Mouse (Mus musculus) embryonic stem cell, embryonic (primary cell): ENCODE measurements at regions not wholly inside any gene's neighbourhood (a gene's known extent, or its start where the extent isn't known, plus 50 kb on each side); places are given as distances from the start of the nearest gene placed in this dataset.

ENCODE experiments used
- CTCF ChIA-PET, 4 experiments: fragments of 300-600 bp in 2 of 4; fragments of 350-600 bp in 2 of 4; sonication (Branson Sonifier 250); formaldehyde crosslinking; loops; one replicate each; lab custom pipeline; 2022; ENCODE audit warnings: inconsistent platforms in 2 of 4; lab: Charles Lee
- POLR2A ChIA-PET, 4 experiments: fragments of 300-600 bp in 2 of 4; fragments of 350-600 bp in 2 of 4; sonication (Branson Sonifier 250); formaldehyde crosslinking; loops; one replicate each; lab custom pipeline; 2022; ENCODE audit warnings: antibody characterized with exemption in 4 of 4, inconsistent platforms in 1 of 4; lab: Charles Lee

DNA sequence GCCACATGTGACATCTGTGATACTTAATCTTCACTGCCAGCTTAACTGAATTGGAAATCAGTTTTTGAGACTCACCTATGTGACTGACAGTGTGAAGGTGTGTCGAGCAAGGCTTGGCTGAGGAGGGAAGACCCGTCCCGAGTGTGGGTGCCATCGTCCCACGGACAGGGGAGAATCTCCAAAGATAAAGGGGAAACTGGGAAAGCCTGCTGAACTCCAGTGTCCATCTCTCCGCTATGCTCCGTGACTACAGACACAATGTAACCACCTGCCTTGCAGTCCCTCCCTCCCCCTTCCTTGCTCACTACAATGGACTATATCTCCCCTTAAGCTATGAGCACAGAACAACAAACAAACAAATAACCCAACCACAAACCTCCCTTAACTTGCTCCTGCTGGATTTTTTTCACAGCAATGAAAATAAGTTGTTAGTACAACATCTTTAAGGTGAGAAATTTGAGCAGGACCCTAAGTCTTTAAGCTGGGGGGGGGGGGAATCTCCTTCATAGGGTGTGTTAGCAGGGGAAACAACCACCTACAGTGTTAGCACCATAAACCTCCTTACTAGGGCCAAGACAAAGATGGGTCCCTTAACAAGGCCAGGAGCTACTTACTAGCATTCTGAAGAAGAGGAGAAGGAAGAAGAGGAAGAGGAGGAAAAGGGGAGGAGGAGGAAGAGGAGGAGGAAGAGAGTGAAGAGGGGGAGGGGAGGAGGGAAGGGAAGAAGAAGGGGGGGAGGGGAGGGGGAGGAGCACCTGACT lies 144.0 kb upstream of the Nfe2l3 start:
- CTCF ChIA-PET = interaction anchor here in 2 of 4 experiments (0.5 to 0.7 kb wide), 2 partner anchors 16 to 74 kb away, joined by 3 to 5 read pairs; no protein-coding TSS in a partner anchor
- POLR2A ChIA-PET = interaction anchor here in 1 of 4 experiments (0.5 to 1.0 kb wide), 3 partner anchors 85 to 439 kb away, joined by 3 to 4 read pairs (median 3); no protein-coding TSS in a partner anchor

DNA sequence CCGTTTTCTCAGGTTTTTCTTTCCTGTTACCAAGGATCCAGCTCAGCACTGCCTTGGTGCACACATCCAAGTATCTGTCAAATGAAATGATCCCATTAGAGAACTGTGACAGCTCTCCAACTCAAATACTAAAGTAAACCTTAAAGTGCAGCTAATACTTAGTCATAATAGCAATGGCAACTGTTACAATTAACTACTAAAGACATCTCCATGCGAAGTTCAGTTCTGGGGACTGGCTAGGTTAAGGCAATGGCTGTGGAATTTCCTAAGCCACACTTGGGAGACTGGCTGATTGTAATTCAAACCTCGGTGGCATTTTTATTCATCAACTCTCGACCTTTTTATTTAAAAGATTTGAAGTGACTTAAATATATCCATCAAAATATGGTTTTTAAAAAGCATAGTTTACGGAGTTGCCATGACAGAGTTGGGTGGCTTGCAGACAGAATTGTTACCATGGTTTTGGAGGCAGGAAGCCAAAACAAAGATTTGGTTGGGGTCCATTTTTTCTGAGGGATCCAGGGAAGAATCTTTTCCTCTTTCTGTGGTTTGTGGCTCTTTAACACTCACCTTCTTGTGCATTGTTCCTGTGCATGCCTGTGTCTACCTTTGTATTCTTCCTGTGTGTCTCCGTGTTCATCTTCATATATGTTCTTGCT lies 143.3 kb upstream of the Nfe2l3 start:
- ChIA-PET CTCF (interaction anchor here in 1 of 4 experiments (0.5 kb wide), 1 partner anchor 73 kb away, joined by 3 read pairs; no protein-coding TSS in a partner anchor), POLR2A (interaction anchor here in 1 of 4 experiments (0.5 to 1.0 kb wide), 2 partner anchors 85 to 255 kb away, joined by 3 read pairs; no protein-coding TSS in a partner anchor)

DNA sequence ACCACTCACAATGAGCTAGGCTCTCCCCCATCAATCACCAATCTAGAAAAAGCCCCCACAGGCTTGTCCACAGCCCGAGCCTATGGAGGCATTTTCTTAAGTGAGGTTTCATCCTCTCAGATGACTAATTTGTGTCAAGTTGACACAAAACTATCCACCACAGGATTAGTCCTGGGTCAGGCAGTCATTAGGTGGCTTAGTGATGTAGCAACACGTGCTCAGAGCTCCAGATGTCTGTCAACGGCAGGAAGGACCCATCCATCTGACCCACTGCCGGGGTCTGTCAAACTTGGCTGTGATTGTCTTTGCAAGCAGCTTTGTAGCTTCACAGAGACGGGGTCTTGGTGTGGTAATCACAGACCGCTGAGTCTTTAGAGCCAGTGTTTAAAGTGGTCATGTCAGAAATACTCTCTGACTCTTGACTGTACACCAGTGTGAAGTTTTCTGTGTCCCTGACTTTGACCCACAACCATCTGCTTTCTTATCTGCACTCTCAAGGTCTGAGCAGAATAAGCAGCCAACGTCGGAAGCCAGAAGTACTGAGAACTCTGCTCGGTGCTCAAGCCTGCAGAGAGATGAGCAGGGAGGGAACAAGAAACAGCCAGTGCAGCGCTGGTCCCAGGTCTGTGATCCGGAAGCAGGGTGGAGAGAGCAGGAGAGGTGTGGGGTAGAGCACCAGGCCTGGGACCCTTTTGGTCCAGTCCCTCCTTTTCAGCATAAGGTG lies 131.6 kb upstream of the Nfe2l3 start:
- CTCF ChIA-PET = no interaction called here

DNA sequence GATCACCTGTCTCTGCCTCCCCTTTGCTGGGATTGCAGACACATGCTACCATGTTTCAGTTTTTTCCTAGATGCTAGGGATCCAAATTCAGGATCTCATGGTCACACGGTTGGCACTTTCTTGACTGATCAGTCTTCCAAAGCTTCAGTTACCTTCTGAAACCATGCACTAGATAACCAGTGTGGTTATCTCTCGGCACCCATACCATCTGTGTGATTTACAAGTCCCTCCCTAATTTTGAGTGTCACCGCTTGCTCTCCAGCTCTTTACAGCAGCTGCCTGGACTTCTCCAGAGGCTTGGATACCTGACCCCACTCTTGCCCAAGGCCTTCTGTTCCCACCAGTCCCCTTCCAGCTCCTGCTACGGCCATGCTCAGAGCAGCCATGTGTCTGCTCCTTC lies 130.6 kb upstream of the Nfe2l3 start:
- ChIA-PET POLR2A (no interaction called here), CTCF (interaction anchor here in 1 of 4 experiments (1.3 kb wide), 1 partner anchor 82 kb away, joined by 3 read pairs; no protein-coding TSS in a partner anchor)

More for the DNA sequence above, 131.6 kb upstream of the Nfe2l3 start:
- POLR2A ChIA-PET = no interaction called here

DNA sequence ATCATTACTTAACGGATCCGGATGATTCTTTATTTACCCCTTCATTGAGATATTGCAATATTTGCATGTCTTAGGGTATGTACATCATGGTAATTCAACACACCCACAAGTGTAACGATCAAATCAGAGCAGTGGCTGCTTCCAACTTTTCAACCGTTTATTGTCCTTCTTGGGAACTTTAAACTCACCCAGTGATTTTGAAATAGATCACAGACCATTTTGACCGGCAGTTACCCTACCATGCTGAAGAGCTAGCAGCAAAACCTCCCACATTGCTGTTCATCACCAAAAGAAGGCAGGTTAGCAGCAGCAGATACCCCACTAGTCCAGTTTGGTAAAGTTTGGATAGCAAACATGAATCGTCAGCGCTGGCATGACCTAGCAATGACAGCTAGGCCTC lies 130.2 kb upstream of the Nfe2l3 start:
- CTCF ChIA-PET = interaction anchor here in 1 of 4 experiments (1.3 kb wide), 1 partner anchor 82 kb away, joined by 3 read pairs; no protein-coding TSS in a partner anchor
- POLR2A ChIA-PET = no interaction called here

DNA sequence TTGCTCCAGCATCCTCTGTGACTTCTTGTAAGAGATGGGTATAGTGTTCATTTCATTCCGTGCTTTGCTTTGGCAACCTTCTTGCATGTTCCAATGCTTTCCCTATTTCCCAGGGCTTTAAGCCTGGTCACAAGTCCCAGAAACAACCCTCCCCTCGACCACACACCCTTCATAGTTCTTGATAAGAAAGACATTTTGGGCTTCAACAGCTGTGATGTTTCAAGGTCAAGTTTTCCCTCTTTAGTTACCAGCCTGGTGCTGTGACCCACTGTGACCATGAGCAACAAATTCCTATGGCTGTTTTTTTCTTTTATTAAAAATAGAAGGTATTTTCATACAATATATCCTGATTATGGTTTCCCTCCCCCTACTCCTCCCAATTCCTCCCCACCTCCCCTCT lies 114.1 kb upstream of the Nfe2l3 start:
- POLR2A ChIA-PET = no interaction called here

DNA sequence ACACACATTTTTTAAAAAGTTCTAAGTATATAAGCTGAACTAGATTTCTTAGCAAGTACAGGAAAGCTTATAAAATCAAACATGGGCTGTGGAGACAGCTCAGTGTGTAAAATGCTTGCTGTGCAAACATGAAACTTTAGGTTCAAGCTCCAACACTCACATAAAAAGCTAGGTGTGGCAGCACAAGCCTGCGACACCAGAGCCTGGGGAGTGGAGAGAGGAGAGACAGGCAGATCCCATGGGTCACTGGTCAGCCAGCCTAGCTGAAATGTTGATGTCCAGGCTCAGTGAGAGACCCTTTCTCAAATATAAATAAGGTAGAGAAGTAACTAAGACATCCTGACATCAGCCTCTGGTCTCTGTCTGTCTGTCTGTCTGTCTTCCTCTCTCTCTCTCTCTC lies 112.5 kb upstream of the Nfe2l3 start:
- ChIA-PET CTCF (no interaction called here), POLR2A (no interaction called here)

More for the DNA sequence above, 114.1 kb upstream of the Nfe2l3 start:
- CTCF ChIA-PET = no interaction called here

DNA sequence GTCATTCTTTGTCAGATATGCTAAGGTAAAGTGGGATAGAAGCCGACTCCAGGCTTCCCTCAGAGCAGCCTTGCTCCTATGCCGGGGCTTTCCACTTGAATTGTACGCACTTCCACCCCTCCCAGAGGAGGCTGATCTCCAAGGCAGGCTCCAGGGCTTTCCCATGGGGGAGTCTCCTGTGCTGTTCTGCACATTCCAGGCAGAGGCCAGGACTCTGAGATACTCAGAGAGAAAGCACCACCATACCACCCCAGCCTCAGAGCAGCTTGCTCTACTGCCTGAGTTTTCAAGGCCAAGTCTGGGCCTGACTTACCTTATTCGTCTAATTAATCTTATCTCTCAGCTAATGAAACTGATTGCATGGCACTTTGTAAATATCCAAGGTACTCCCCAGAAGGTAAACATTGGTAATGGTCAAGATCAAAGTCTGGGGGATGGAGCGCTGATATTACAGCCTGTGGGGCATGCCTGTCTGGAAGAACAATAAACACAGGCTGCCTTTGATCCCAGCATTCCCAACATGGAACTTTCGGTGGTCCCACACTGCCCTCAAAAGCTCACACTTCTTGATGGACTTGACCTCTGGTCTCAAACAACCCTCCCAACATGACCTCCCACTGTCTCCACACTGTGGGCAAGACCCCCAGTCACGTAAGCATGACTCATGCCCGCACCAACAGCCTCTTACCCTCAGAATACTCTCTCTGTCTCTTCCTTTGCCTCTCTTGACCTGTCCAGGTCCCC lies 111.6 kb upstream of the Nfe2l3 start:
- ChIA-PET POLR2A (interaction anchor here in 2 of 4 experiments (0.6 to 1.0 kb wide), 3 partner anchors 11 to 168 kb away, joined by 3 to 7 read pairs (median 3); no protein-coding TSS in a partner anchor), CTCF (interaction anchor here in 1 of 4 experiments (0.6 kb wide), 1 partner anchor 715 kb away, joined by 3 read pairs; no protein-coding TSS in a partner anchor)

DNA sequence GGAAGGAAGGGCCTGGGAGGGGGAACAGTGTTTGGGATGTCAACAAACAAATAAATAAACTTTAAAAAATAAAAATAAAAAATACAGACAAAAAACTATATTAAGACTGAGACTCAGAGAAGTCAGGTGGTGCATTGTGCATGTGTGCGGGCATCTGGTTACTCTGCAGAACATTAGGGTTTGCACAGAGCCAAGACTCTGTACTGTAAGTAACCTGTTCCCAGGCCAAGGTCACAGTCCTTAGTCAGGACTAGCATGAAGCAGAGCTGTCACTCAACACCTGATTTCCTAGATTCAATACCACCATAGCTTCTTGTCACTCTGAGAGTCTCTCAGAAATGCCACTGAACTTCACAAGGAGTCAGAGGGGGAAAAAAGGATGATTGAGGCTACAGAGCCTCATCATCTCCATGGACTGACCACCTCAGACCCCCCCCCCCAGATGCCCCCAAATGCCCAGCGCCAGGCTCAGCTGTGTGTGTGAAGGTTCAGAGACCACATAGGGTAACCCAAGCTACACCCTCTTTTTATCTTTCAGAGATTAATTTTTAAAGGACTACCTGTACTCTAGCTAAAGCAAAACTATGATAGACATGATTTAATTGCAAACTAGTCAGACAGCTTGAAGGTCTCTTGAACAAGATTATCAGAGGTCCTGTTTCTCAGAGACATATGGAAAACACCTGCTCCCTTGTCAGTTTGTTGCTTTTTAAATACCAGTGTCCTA lies 106.2 kb upstream of the Nfe2l3 start:
- ChIA-PET CTCF (no interaction called here), POLR2A (interaction anchor here in 1 of 4 experiments (0.9 kb wide), 1 partner anchor 85 kb away, joined by 3 read pairs; no protein-coding TSS in a partner anchor)

DNA sequence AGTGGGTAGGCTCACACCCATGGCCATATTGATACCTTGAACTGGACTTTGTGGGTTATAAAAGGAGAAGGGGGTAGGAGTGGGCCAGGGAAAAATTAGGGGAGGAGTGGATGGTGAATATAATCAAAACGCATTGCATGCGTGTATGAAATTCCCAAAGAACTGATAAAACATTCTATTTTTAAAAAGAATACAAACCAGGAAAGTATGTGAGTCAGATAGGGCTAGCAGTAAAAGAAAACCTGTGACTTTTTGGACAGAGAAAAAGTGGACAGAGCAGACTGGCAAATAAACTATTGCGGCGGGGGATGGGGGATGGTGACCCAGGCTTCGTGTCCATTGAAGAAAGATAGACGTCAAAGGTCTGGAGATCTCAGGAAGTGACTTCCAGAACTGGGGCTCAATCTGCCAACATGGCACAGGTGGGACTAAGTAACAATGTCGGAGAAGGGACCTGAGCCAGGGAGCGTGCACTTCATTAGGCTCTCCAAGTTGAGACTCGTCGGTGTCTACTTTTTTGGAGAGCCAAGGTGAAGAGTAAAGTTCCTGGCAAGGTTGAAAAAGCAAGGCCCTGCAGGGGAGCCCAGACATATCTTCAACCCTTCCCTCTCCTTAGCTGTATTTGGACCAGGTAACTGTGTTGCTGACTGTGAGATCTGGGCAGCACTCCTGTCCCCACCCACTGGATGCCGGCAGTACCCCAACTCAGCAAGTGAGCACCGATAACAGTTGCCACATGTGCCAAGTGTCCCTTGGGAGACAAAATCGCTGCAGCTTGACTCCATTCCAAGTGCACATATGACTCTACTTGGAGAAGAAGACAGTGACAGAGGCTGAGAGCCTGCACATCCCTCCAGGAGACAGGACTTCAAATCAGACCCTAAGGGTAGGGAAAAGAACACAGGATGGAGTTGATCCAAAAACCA lies 103.1 kb upstream of the Nfe2l3 start:
- ChIA-PET POLR2A (no interaction called here), CTCF (no interaction called here)

DNA sequence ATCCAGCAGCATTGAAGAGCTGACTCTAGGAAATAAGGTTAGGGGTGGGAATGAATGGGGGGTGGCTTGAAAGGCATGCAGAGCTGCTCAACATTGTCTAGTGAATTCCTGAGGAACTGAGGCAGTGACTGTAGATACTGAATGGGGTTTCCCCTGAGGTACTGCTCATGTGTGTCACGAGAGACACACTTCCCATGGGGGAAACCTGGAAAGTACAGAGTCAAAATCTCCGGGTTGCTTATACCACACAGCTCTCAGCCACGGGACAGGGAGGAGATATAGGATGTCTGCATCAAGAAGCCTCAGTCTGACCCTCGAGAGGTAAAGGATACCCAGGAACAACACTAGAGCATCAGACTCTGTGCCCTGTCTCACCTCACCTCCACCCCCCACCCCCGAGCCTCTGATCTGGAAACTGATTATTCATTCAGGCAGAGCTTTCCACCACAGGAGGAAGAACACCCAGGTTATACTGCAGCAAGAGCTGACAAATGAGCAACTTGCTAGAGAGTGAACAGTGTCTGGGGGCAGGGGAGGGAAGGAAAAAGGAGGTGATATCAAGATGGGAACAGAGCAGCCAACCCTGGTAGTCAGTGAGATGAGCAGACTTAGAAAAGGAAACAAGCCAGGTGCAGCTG lies 102.3 kb upstream of the Nfe2l3 start:
- ChIA-PET CTCF (interaction anchor here in 2 of 4 experiments (0.6 to 0.9 kb wide), 2 partner anchors 51 to 152 kb away, joined by 3 read pairs; no protein-coding TSS in a partner anchor), POLR2A (no interaction called here)

DNA sequence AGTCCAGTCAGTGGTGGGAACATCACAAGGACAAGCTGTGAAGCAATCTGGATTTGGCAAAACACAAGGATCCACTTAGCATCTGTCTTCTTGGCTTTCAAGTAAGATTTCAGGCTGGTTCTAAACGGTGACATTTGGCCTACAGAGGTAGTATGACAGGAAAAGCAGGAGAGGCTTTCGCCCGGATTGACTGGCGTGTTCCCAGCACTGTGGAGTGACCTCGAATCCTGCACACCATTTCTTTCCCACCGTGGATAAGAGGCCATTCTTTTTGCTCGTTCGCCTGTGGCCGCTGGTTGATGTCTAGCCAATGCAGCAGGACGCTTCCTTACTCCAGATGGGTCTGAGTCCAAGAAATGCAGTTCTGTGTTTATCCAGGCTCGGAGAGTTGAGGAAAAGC lies 99.6 kb upstream of the Nfe2l3 start:
- CTCF ChIA-PET = no interaction called here
- POLR2A ChIA-PET = no interaction called here

DNA sequence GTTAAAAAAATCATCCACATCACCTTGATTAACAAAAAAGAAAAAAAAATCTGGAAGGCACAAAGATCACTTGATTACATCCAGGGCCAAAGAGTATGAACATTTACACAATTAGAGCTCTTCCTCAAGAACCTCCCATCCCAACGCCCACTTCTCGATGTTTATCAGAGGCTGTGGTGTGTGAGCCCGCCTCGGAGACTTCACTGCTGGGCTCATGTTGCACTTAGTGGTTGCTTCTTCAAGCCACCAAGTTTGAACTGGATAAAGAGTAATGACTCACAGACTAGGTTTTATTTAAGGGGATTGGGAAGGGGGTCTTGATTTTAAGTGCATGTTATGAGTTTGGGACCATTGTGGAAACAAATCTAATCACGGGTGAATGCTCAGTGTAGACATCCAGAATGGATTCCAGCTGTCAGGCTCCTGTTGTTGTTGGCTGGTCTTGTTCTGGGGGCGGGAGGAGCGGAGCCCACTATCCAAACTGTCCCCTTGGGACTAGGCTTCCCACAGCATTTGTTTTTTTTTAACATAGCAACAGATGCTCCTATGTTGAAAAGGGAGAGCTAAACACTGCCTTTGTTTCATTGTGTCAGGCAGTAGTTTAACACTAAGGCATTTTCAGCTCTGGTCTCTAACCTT lies 98.6 kb upstream of the Nfe2l3 start:
- CTCF ChIA-PET = no interaction called here
- POLR2A ChIA-PET = interaction anchor here in 1 of 4 experiments (0.6 to 1.9 kb wide), 5 partner anchors 9 to 110 kb away, joined by 3 to 4 read pairs (median 3); no protein-coding TSS in a partner anchor

DNA sequence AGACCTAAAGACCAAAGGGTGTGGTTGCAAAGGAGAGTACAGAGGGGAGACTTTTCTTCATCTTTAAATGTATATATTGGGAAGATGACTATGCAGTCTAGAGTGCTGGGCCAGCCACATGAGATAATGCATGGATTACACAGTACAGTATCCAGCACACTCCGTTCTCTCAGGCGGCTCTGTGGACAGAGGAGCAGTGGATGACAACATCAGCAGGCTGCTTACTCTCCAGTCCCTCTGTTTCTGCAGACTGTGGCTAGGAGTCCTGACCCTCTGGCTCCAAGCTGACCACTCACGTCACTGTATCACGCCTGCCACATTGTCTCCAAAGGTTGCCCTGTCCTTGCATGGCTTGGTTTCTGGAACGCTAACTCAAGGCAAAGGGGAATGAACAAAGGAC lies 97.2 kb upstream of the Nfe2l3 start:
- POLR2A ChIA-PET = interaction anchor here in 2 of 4 experiments (0.6 to 1.9 kb wide), 3 partner anchors 9 to 109 kb away, joined by 3 to 4 read pairs (median 3); no protein-coding TSS in a partner anchor
- CTCF ChIA-PET = no interaction called here

DNA sequence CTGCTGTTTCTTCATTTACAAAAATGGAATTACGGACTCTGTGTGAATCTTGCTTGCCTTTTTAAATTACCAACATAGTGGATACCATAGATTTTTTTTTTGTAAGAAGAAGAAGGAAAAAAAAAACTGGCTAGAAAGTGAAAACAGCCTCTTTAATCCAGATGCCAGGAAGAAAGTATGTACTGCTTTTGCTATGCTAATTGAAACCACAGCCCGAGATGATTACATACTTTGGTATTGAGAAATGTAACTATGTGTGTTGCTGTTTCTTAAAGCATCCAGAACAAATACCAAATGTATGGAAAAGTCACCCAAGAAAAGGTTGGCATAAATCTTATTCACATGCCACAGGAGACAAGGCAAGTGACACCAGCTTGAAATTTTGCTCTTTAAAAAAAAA lies 93.2 kb upstream of the Nfe2l3 start:
- ChIA-PET CTCF (interaction anchor here in 2 of 4 experiments (0.5 to 0.7 kb wide), 2 partner anchors 45 to 166 kb away, joined by 3 to 15 read pairs; no protein-coding TSS in a partner anchor), POLR2A (interaction anchor here in 1 of 4 experiments (0.6 kb wide), 1 partner anchor 14 kb away, joined by 4 read pairs; no protein-coding TSS in a partner anchor)
